Mouse (Mus musculus): ENCODE results near the gene Tlr2. TPM values are rescaled to one million over a fixed set of nuclear protein-coding genes. Genes with fewer than 3 reads are reported as not detected.
"Not testable (repeated sequence)": the region's sequence is repeated elsewhere in the genome, so short reads cannot be mapped to it uniquely, and the experiment has no call there.

Tlr2 gene
- total and polyA plus RNA-seq, 2 experiments: 1.1 to 2.0 TPM

DNA sequence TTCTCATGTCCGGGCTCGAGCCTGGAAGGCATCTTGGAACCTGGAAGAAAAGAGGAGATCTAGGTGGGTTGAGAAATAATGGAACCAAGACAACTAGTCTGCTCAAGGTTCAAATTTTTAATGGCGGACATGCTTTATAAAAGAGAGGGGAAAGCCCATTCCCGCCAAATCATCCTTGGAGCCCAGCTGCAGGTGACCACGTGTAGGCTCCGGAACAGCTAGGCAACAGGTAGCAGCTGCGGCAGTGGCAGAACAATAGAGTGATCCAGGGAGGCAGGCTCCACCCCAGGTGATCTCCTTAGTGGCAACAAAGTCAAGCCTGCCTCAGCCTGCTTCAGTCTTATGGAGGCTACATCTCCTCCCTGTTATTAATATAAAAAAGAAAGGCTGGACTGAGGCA lies 30.0 kb upstream of the Tlr2 start:
- not testable (repeated sequence) for H3K4me3 ChIP-seq (ENCODE audit: insufficient read depth, low read depth, low read length); DNase-seq (ENCODE audit: extremely low read depth, low read depth, low spot score); H3K27me3 ChIP-seq (ENCODE audit: control insufficient read depth, insufficient read depth, low read length); H3K9ac ChIP-seq (ENCODE audit: low read depth, low read length); H3K36me3 ChIP-seq (ENCODE audit: control insufficient read depth, insufficient read depth, low read length); H3K4me1 ChIP-seq (ENCODE audit: control insufficient read depth, insufficient read depth, low read length); H3K79me2 ChIP-seq (ENCODE audit: control insufficient read depth, insufficient read depth, low read length); H3K27ac ChIP-seq (replicated peaks; ENCODE audit: insufficient read depth, low read depth, low read length)
- WGBS: 80% methylated on average over 7 of the region's 7 CpGs

DNA sequence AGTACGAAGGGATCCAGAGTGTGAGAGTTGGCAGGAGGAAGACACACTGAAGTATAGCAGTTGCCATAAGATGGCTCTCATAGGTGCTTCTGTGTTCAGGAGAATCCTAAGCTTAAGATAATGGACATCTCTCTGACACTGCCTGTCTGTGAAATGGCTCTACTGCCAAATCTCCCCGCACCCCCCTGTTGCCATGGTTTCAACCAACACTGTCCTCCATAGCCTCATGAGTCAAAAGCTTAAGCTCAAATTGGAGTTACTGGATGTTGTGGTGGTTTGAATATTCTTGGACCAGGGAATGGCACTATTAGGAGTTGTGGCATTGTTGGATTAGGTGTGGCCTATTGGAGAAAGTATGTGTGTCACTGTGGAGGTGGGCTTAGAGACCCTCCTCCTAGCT lies 28.2 kb upstream of the Tlr2 start:
- H3K36me3 ChIP-seq (ENCODE audit: control insufficient read depth, insufficient read depth, low read length): no peaks in the 10 kb centered on the region
- no peaks in the 10 kb centered on the region for H3K4me1 ChIP-seq (ENCODE audit: control insufficient read depth, insufficient read depth, low read length)
- H3K79me2 ChIP-seq (ENCODE audit: control insufficient read depth, insufficient read depth, low read length): no peaks in the 10 kb centered on the region
- TF ChIP-seq CTCF (IDR thresholded peaks at IDR 0.05; ENCODE audit: low read depth, low read length): no peak
- TF ChIP-seq POLR2A (IDR thresholded peaks at IDR 0.05; ENCODE audit: extremely low read depth, insufficient read depth, low read length): no peak
- DNase-seq (ENCODE audit: extremely low read depth, low read depth, low spot score): no peak
- no peak overlapping the region for H3K9ac ChIP-seq (ENCODE audit: low read depth, low read length)
- H3K27ac ChIP-seq (replicated peaks; ENCODE audit: insufficient read depth, low read depth, low read length): no peak overlapping the region
- H3K4me3 ChIP-seq (ENCODE audit: insufficient read depth, low read depth, low read length): no peak overlapping the region
- H3K27me3 ChIP-seq (ENCODE audit: control insufficient read depth, insufficient read depth, low read length): no peaks in the 10 kb centered on the region
- WGBS: 97% methylated on average over 2 of the region's 2 CpGs

DNA sequence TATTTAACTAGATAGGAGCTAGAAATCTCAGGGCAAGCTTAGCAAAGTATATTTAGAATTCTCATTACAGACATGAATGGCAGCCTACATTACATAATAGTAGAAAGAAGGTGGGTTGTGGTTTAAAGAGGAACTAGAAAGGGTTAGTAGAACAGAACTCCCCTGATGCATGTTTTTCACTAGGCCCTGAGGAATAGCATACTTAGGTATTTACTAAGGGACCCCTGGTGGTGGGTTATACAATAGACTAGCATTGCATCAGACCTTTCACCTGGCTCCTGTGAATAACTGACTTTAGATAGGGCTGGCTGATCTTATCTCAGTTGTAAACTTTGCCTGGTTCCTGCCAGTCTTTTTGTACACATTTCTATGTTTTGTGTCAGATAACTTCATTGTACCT lies 25.5 kb upstream of the Tlr2 start:
- not testable (repeated sequence) for H3K27me3 ChIP-seq (ENCODE audit: control insufficient read depth, insufficient read depth, low read length); H3K27ac ChIP-seq (replicated peaks; ENCODE audit: insufficient read depth, low read depth, low read length); H3K4me3 ChIP-seq (ENCODE audit: insufficient read depth, low read depth, low read length); DNase-seq (ENCODE audit: extremely low read depth, low read depth, low spot score); H3K9ac ChIP-seq (ENCODE audit: low read depth, low read length); H3K36me3 ChIP-seq (ENCODE audit: control insufficient read depth, insufficient read depth, low read length); H3K79me2 ChIP-seq (ENCODE audit: control insufficient read depth, insufficient read depth, low read length)
- H3K4me1 ChIP-seq (ENCODE audit: control insufficient read depth, insufficient read depth, low read length): peaks cover 11% of the 10 kb centered on the region

DNA sequence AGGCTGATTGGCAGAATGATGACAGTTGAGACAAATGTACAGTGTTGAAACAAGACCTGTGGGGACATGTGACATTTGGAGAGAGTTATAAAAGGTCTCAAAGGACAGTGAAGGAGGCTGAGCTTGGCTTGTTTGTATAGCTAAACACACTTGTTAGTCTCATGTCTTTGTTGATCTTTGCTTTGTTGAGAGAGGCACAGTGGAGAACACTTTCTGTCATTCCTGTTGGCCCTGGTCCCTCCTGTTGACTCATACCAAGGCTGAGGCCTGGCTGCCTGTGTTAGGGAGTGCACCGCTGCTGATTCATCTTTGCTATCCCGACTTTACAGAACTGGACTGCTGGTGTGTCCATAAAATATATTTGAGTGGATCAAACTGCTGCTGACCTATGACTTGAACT lies 23.6 kb upstream of the Tlr2 start:
- peak; percentile 98 for DNase-seq (ENCODE audit: extremely low read depth, low read depth, low spot score)
- WGBS: 23% methylated on average over 2 of the region's 2 CpGs
- Histone ChIP-seq H3K4me1 (ENCODE audit: control insufficient read depth, insufficient read depth, low read length) (peaks cover 12% of the 10 kb centered on the region), H3K9ac (ENCODE audit: low read depth, low read length) (no peak overlapping the region), H3K27me3 (ENCODE audit: control insufficient read depth, insufficient read depth, low read length) (no peaks in the 10 kb centered on the region), H3K79me2 (ENCODE audit: control insufficient read depth, insufficient read depth, low read length) (no peaks in the 10 kb centered on the region), H3K27ac (replicated peaks; ENCODE audit: insufficient read depth, low read depth, low read length) (peak overlapping the region; percentile 49), H3K36me3 (ENCODE audit: control insufficient read depth, insufficient read depth, low read length) (no peaks in the 10 kb centered on the region), H3K4me3 (ENCODE audit: insufficient read depth, low read depth, low read length) (no peak overlapping the region)
- TF ChIP-seq POLR2A (IDR thresholded peaks at IDR 0.05; ENCODE audit: extremely low read depth, insufficient read depth, low read length): no peak
- TF ChIP-seq CTCF (IDR thresholded peaks at IDR 0.05; ENCODE audit: low read depth, low read length): no peak

DNA sequence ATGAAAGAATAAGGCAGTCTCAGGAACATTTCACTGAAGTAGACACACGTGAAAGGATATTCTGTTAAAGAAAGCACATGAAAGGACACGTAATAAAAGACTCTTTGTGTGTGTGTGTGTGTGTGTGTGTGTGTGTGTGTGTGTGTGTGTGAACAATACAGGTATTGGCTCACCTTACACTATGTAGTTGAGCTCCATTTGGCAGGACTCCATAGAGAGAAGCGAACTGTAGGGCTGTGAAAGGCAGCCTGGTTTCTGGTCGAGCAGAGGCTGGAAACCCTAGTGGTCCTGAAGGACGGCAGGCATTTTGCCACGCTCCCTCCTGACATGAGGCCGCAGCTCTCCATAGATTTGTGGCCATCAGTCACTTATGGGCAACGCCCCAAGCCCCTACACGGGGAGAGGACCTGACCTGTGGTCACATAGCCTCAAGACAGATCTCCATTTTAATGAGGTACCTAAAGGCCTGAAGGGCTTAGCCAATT lies 22.5 kb upstream of the Tlr2 start:
- Histone ChIP-seq H3K9ac (ENCODE audit: low read depth, low read length) (no peak overlapping the region), H3K4me3 (ENCODE audit: insufficient read depth, low read depth, low read length) (no peak overlapping the region), H3K27me3 (ENCODE audit: control insufficient read depth, insufficient read depth, low read length) (no peaks in the 10 kb centered on the region), H3K27ac (replicated peaks; ENCODE audit: insufficient read depth, low read depth, low read length) (no peak overlapping the region), H3K36me3 (ENCODE audit: control insufficient read depth, insufficient read depth, low read length) (no peaks in the 10 kb centered on the region), H3K4me1 (ENCODE audit: control insufficient read depth, insufficient read depth, low read length) (peaks cover 16% of the 10 kb centered on the region), H3K79me2 (ENCODE audit: control insufficient read depth, insufficient read depth, low read length) (no peaks in the 10 kb centered on the region)
- 95% methylated on average over 9 of the region's 9 CpGs for WGBS
- DNase-seq (ENCODE audit: extremely low read depth, low read depth, low spot score): no peak
- TF ChIP-seq CTCF (IDR thresholded peaks at IDR 0.05; ENCODE audit: low read depth, low read length) (no peak), POLR2A (IDR thresholded peaks at IDR 0.05; ENCODE audit: extremely low read depth, insufficient read depth, low read length) (no peak)

DNA sequence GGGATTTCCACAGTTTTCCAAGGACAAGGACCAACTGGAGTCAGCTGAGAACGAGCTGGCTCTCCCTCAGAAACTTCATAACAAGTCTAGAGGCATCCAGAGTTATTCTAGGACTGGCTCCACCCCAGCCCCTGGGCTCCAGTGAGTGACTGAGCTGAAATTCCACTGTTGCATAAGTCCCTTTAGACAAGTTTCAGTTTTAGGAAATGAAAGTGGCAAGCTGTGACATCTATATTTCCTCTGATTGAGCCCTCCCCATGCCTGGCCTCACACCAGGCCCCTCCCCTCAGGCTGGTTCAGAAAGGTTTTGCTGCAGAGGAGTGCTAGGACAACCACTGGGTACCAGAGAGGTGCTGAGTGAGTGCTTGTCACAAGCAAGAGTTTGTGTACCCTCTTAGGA lies 21.4 kb upstream of the Tlr2 start:
- TF ChIP-seq POLR2A (IDR thresholded peaks at IDR 0.05; ENCODE audit: extremely low read depth, insufficient read depth, low read length): no peak
- TF ChIP-seq CTCF (IDR thresholded peaks at IDR 0.05; ENCODE audit: low read depth, low read length): no peak
- WGBS: 0% methylated on average over 1 of the region's 1 CpGs
- DNase-seq (ENCODE audit: extremely low read depth, low read depth, low spot score): peak; percentile 87
- H3K36me3 ChIP-seq (ENCODE audit: control insufficient read depth, insufficient read depth, low read length): no peaks in the 10 kb centered on the region
- peaks cover 16% of the 10 kb centered on the region for H3K4me1 ChIP-seq (ENCODE audit: control insufficient read depth, insufficient read depth, low read length)
- H3K27me3 ChIP-seq (ENCODE audit: control insufficient read depth, insufficient read depth, low read length): no peaks in the 10 kb centered on the region
- H3K27ac ChIP-seq (replicated peaks; ENCODE audit: insufficient read depth, low read depth, low read length): peak overlapping the region; percentile 69
- H3K9ac ChIP-seq (ENCODE audit: low read depth, low read length): no peak overlapping the region
- no peak overlapping the region for H3K4me3 ChIP-seq (ENCODE audit: insufficient read depth, low read depth, low read length)
- H3K79me2 ChIP-seq (ENCODE audit: control insufficient read depth, insufficient read depth, low read length): no peaks in the 10 kb centered on the region
